Mouse (Mus musculus): ENCODE results near the gene 1110059G10Rik.

DNA sequence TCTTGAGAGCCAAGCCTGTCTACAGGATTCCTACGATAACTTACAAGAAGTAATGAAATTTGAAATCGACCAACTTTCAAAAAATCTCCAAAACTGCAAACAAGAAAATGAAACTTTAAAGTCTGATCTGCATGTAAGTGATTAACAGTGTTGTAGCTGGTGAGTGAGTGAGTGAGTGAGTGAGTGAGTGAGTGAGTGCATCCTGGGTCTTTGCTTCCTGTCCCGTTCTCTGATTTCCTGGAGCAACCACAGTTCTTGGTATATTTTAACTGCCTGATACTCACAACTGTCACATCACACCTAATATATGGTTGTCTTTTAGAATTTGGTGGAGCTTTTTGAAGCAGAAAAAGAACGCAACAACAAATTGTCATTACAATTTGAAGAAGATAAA is 48.4 kb upstream of the 1110059G10Rik start:
- TF ChIP-seq CTCF (IDR thresholded peaks at IDR 0.05; ENCODE audit: low read depth, low read length): no peak
- no peak for TF ChIP-seq POLR2AphosphoS5 (IDR thresholded peaks at IDR 0.05; ENCODE audit: insufficient replicate concordance, low read depth, low read length)
- TF ChIP-seq GATA1 (IDR thresholded peaks at IDR 0.05; ENCODE audit: borderline replicate concordance, low read length): no peak
- TF ChIP-seq TAL1 (conservative IDR thresholded peaks at IDR 0.05; ENCODE audit: low read depth, low read length): no peak
- TF ChIP-seq GATA2 (IDR thresholded peaks at IDR 0.05; ENCODE audit: borderline replicate concordance, low read depth, low read length): no peak
